Mouse (Mus musculus) B cell, adult (primary cell): ENCODE measurements around the gene Olfm4. TPM values are rescaled to one million over a fixed set of nuclear protein-coding genes. Genes with fewer than 3 reads are reported as not detected.

ENCODE experiments used
- total RNA-seq: library from RNA; stranded (reverse); gene quantifications from 4 replicates; pipeline ENCODE4 v1.2.4, GENCODE M21; 2023; ENCODE audit not compliant: inconsistent age

Olfm4 gene
- total RNA-seq = not detected in 4 replicates

GRCm38 (mm10) chr14:79983781-79984180 is at the start of gene Olfm4:
Gene Olfm4 (plus strand): TSS chr14:79984081.

Other genes starting within 250 kb of the Olfm4 start
- not detected in 4 replicates for gene Pcdh8, start 212.8 kb upstream of the Olfm4 start, total RNA-seq